Mouse (Mus musculus): Measurements from ENCODE around the gene Tcf7. TPM values are rescaled to one million over a fixed set of nuclear protein-coding genes. Genes with fewer than 3 reads are reported as not detected.

Tcf7 gene
- polyA plus RNA-seq, 1 experiment from 2014 or later = 52.6 TPM

DNA sequence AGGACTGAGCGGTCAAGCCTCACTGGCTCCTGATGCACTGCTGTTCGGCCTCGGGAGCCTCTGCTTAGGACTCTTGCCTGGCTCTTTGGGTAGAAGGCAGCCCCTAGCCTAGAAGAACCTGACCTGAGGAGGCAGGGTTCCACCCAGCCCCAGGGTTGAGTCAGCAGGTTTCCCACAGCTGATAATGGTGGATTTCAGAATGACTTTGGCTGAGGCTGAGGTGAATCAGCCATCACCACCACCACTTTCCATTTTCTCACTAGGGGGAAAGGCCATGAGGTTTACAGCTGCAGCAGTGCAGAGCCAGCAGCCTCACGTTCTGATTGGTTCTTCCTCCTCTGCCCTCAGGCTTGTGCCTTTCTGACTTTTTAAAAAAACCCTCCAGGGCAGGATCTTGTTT, 21.9 kb downstream of the Tcf7 start:
- H3K4me2 ChIP-seq = no peak overlapping the region
- WGBS = 80% methylated on average over 4 of the region's 4 CpGs

DNA sequence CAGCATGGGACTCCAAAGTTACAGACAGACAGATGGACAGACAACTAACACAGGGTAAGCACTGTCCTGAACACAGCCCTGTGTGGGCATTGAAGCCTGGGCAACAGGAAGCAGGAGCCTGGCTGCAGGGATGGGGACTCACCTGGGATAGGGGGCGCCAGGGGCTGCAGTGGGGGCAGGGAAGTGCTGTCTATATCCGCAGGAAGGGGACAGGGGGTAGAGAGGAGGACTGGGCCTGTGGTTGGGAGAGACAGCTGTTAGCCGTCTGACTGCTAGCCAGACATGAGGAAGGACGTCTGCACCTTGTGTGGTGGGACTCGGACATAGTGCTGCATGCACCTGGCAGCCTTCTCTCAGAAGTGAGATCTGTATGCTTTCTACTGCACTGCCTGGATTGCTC, 24.1 kb downstream of the Tcf7 start:
- Histone ChIP-seq H3K4me3 (no peak overlapping the region), H3K36me3 (peaks cover 49% of the 10 kb centered on the region), H3K27ac (no peak overlapping the region), H3K9ac (no peak overlapping the region), H3K4me2 (no peak overlapping the region), H3K9me3 (no peaks in the 10 kb centered on the region), H3K4me1 (no peaks in the 10 kb centered on the region), H3K27me3 (no peaks in the 10 kb centered on the region)
- ATAC-seq (ENCODE audit: borderline replicate concordance, extremely low read depth, low FRiP score, low TSS enrichment) = no peak
- 59% methylated on average over 5 of the region's 5 CpGs for WGBS

More for the DNA sequence above, 21.9 kb downstream of the Tcf7 start:
- Histone ChIP-seq H3K27ac (no peak overlapping the region), H3K4me3 (no peak overlapping the region), H3K9me3 (no peaks in the 10 kb centered on the region), H3K4me1 (peaks cover 12% of the 10 kb centered on the region), H3K9ac (no peak overlapping the region), H3K36me3 (peaks cover 38% of the 10 kb centered on the region), H3K27me3 (no peaks in the 10 kb centered on the region)
- no peak for ATAC-seq (ENCODE audit: borderline replicate concordance, extremely low read depth, low FRiP score, low TSS enrichment)

DNA sequence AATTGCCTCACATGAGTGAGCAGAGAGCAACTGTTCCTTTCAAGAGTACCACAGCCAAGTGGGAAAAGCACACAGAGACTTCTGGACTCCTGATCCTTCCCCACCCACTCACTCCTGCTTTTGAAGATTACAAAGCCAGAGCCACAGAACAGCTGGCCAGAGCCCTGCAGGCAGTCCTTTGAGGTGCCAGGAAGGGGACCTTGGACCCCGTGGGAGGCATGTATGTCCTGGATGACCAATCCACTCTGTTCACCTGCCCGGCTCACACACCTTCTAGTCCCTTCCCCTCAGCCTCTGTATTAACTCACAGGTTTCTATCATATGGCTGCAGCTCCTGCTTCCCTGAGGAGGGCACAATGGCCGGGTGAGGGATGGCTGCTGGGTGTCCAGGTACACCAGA, 25.4 kb downstream of the Tcf7 start:
- H3K4me2 ChIP-seq = no peak overlapping the region
- peaks cover 49% of the 10 kb centered on the region for H3K36me3 ChIP-seq
- H3K4me3 ChIP-seq = no peak overlapping the region
- 73% methylated on average over 3 of the region's 3 CpGs for WGBS
- H3K4me1 ChIP-seq = peaks cover 6% of the 10 kb centered on the region; the same call in 1 of the 2 replicates
- H3K9ac ChIP-seq = no peak overlapping the region
- no peak for ATAC-seq (ENCODE audit: borderline replicate concordance, extremely low read depth, low FRiP score, low TSS enrichment)
- H3K27me3 ChIP-seq = no peaks in the 10 kb centered on the region
- no peak overlapping the region for H3K27ac ChIP-seq
- no peaks in the 10 kb centered on the region for H3K9me3 ChIP-seq

DNA sequence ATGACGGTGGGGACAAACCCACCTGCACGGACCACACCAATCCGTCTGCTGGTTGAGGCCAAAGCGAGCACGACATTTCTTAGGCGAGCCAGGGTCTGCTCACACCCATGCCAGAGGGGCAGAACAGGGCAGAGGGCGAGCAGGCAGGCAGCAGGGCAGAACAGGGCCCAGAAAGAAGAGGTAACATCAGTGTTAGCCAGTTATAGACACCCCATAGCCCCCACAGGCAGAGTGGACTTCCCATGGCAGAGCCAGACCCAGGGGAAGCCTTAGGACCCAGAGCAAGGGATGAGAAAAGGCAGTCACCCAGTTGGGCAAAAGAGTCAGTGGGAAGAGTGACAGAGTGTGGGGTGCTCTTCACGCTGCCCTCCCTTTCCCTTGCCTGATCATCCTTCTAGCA, 27.7 kb downstream of the Tcf7 start:
- peaks cover 44% of the 10 kb centered on the region for H3K36me3 ChIP-seq
- H3K4me1 ChIP-seq = peaks cover 6% of the 10 kb centered on the region; the same call in 1 of the 2 replicates
- no peak overlapping the region for H3K9ac ChIP-seq
- ATAC-seq (ENCODE audit: borderline replicate concordance, extremely low read depth, low FRiP score, low TSS enrichment) = no peak
- no peak overlapping the region for H3K4me3 ChIP-seq
- H3K4me2 ChIP-seq = no peak overlapping the region
- no peak overlapping the region for H3K27ac ChIP-seq
- 90% methylated on average over 8 of the region's 8 CpGs for WGBS
- H3K27me3 ChIP-seq = no peaks in the 10 kb centered on the region
- H3K9me3 ChIP-seq = no peaks in the 10 kb centered on the region

DNA sequence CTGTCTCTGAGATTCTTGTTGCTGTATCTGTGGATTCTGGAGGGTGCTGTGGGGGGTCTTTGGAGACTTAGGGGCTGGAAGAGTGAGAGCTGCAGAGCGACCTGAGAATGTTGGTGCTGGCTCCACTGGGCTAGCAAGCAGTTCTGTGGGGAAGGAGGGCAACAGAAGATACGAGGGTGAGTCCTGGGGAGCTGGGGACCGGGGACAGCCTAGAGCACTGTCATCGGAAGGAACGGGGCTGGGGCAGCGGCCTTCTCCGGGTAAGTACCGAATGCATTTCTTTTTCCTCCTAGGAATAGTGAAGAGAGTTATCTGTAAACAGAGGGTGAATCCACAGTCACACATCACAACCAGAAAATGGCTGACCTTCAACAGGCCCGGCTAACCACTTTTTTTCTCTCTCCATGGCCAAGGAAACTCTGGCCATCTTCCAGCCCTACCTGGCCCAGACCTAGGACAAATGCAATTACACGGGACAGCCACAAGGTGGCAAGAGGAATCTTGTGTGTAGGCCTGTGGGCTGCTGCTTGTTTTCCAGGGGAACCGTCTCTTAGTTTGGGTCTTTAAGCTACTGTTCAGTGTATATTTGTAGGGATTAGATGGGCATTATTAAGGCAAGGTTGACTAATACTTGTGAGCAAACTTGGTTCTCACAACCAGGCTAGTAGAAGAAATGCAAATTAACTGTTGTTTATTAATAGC, 29.0 kb downstream of the Tcf7 start:
- peaks cover 45% of the 10 kb centered on the region for H3K36me3 ChIP-seq
- no peak overlapping the region for H3K4me3 ChIP-seq
- no peaks in the 10 kb centered on the region for H3K27me3 ChIP-seq
- no peak overlapping the region for H3K4me2 ChIP-seq
- H3K9me3 ChIP-seq = no peaks in the 10 kb centered on the region
- H3K4me1 ChIP-seq = peaks cover 6% of the 10 kb centered on the region; the same call in 1 of the 2 replicates
- H3K9ac ChIP-seq = no peak overlapping the region
- 63% methylated on average over 11 of the region's 11 CpGs for WGBS
- peak; percentile 67; the same call in 1 of the 2 replicates for ATAC-seq (ENCODE audit: borderline replicate concordance, extremely low read depth, low FRiP score, low TSS enrichment)
- peak overlapping the region; percentile 39; the same call in 1 of the 2 replicates for H3K27ac ChIP-seq

DNA sequence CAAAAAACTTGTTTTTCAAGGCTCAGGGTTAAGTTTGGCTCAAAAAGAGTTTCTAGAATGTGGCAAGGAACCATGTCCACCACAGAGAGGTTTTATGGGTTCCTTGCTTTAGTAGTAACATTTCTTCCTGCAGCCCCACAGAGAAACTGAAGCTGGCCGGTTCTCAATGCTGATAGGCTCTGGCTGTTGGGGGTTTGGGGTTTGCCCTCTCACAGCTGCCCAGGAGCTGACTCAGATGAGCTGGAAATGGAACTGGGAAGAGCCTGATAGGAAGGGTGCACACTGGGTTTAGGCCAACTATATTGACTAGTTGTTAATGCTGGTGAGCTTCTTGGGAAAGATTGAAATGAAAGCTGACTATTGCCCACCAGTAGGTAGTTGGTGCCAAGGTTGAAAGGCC, 30.1 kb downstream of the Tcf7 start:
- H3K9me3 ChIP-seq = no peaks in the 10 kb centered on the region
- ATAC-seq (ENCODE audit: borderline replicate concordance, extremely low read depth, low FRiP score, low TSS enrichment) = no peak
- H3K36me3 ChIP-seq = peaks cover 43% of the 10 kb centered on the region
- peaks cover 6% of the 10 kb centered on the region; the same call in 1 of the 2 replicates for H3K4me1 ChIP-seq
- H3K4me2 ChIP-seq = no peak overlapping the region
- H3K27me3 ChIP-seq = no peaks in the 10 kb centered on the region
- H3K27ac ChIP-seq = 0 out of 2 replicates have a peak overlapping the region, but pooled peaks have one; percentile 11
- H3K4me3 ChIP-seq = no peak overlapping the region
- H3K9ac ChIP-seq = no peak overlapping the region
- WGBS = 39% methylated on average over 1 of the region's 1 CpGs

DNA sequence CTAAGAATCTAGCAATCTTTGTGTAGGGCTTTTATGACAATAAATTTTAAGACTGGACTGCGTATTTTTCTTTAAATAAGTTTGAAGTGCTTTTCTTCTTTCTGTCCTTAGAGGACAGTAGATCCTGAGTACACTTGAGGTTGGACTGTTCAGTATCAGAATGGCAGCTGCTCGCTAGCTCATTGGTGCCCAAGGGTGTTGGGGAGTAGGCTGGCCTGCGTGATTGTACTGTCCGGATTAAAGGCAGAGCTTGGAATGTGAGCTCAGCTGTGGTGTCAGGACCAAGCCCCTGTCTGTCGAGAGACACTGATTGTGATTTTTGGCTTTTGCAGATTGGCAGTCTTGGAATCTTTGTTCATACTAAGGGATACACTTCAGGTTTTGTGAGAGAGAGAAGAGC, 31.0 kb downstream of the Tcf7 start:
- WGBS = 70% methylated on average over 5 of the region's 5 CpGs
- Histone ChIP-seq H3K9ac (no peak overlapping the region), H3K4me3 (no peak overlapping the region), H3K4me1 (peaks cover 6% of the 10 kb centered on the region; the same call in 1 of the 2 replicates), H3K27me3 (no peaks in the 10 kb centered on the region), H3K4me2 (no peak overlapping the region), H3K36me3 (peaks cover 46% of the 10 kb centered on the region), H3K27ac (no peak overlapping the region), H3K9me3 (no peaks in the 10 kb centered on the region)
- ATAC-seq (ENCODE audit: borderline replicate concordance, extremely low read depth, low FRiP score, low TSS enrichment) = no peak

DNA sequence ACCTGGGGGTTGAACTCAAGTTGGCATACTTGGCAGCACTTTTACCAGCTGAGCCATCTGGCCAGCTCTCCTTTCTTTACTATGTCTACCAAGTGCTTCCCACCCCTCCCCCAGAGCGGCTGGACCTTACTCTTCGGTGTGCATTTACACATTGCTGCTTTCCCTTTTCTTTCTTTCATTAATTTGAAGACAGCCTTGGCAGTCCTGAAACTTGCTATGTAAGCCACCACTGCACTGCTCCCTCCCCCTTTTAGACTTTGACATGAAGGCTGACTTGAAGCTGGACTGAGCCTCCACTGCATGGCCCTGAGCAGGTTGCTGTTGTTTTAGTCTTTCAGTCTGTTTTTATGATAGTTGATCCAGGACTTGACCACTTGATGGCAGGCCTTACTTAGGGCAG, 33.4 kb downstream of the Tcf7 start:
- Histone ChIP-seq H3K27me3 (no peaks in the 10 kb centered on the region), H3K27ac (no peak overlapping the region), H3K4me3 (no peak overlapping the region), H3K4me1 (peaks cover 6% of the 10 kb centered on the region; the same call in 1 of the 2 replicates), H3K9ac (no peak overlapping the region), H3K9me3 (no peaks in the 10 kb centered on the region), H3K4me2 (no peak overlapping the region), H3K36me3 (peaks cover 45% of the 10 kb centered on the region)
- no peak for ATAC-seq (ENCODE audit: borderline replicate concordance, extremely low read depth, low FRiP score, low TSS enrichment)
- 94% methylated on average over 2 of the region's 2 CpGs for WGBS

DNA sequence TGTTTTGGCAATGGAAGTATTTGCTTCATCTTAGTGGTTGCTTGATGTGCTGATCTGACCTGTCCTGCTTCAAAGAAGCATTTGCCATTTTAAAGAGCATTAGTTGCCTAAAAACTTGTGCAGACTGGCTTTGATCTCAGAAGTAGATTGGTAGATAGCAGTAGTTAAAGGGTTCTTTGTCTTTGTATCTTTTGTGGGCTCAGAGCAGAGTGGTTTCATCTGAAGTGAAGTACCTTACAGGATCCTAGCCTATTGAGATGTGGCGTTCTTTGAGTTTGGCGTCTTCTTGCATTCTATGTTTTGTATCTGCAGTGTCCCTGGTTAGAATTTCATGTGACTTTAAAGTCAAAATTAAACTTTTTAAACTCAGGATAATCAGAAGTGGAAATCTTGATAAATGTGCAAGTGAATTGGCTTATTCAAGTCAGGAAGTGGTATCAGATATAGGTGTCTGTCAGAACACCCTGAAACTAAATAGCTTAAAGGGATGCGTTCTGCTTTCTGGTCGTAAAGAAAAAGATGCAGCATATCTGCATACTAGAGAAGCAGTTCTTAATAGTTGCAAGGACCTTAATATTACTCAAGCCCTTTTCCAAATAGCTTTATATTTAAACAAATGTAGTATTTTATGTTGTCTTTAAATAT, 41.8 kb downstream of the Tcf7 start:
- H3K4me2 ChIP-seq = no peak overlapping the region
- peaks cover 51% of the 10 kb centered on the region for H3K36me3 ChIP-seq
- no peak for ATAC-seq (ENCODE audit: borderline replicate concordance, extremely low read depth, low FRiP score, low TSS enrichment)
- WGBS = 72% methylated on average over 4 of the region's 4 CpGs
- H3K27me3 ChIP-seq = no peaks in the 10 kb centered on the region
- no peaks in the 10 kb centered on the region for H3K4me1 ChIP-seq
- H3K27ac ChIP-seq = no peak overlapping the region
- no peak overlapping the region for H3K9ac ChIP-seq
- no peak overlapping the region for H3K4me3 ChIP-seq
- no peaks in the 10 kb centered on the region for H3K9me3 ChIP-seq

DNA sequence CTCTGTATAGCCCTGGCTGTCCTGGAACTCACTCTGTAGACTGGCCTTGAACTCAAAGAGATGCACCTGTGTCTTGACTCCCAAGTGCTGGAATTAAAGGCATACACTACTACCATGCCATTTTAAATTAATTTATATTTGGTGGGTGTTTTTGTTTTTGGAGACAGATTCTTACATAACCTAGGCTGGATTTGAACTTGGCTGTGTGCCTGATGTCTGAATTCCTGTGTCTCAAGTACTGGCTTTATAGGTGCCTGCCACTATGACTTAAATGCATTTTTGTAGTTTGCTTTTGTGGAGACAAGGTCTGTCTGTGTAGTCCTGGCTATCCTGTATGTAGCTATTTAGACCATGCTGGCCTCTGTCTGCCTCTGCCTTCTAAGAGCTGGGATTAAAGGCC, 48.3 kb downstream of the Tcf7 start:
- no peak overlapping the region for H3K9ac ChIP-seq
- no peaks in the 10 kb centered on the region for H3K27me3 ChIP-seq
- no peak for ATAC-seq (ENCODE audit: borderline replicate concordance, extremely low read depth, low FRiP score, low TSS enrichment)
- no peaks in the 10 kb centered on the region for H3K9me3 ChIP-seq
- H3K27ac ChIP-seq = no peak overlapping the region
- peaks cover 24% of the 10 kb centered on the region for H3K4me1 ChIP-seq
- H3K4me2 ChIP-seq = no peak overlapping the region
- no peak overlapping the region for H3K4me3 ChIP-seq
- peaks cover 30% of the 10 kb centered on the region for H3K36me3 ChIP-seq

DNA sequence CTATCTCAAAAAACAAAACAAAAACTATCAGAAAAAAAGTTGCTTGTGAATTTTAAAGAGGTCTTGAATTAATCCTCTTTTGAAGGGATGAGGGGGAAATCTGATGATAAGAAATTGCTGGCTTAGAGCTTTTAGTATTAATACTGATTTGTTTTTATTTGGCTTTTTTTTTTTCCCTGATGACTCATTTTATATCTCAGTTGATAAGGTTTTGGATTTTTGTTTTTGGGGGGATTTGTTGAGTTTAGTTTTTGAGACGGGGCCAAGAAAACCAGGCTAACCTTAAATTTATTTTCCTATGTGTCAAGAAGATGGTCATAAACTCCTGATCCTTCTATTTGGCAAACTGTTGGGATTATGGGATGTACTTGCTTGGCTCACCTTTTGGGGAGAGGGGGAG, 48.9 kb downstream of the Tcf7 start:
- Histone ChIP-seq H3K4me2 (peak overlapping the region; percentile 58), H3K9ac (0 out of 2 replicates have a peak overlapping the region, but pooled peaks have one; percentile 99), H3K27ac (no peak overlapping the region), H3K27me3 (no peaks in the 10 kb centered on the region), H3K9me3 (no peaks in the 10 kb centered on the region), H3K36me3 (peaks cover 30% of the 10 kb centered on the region), H3K4me3 (0 out of 2 replicates have a peak overlapping the region, but pooled peaks have one; percentile 91), H3K4me1 (peaks cover 24% of the 10 kb centered on the region)
- no peak for ATAC-seq (ENCODE audit: borderline replicate concordance, extremely low read depth, low FRiP score, low TSS enrichment)
- 77% methylated on average over 1 of the region's 1 CpGs for WGBS

DNA sequence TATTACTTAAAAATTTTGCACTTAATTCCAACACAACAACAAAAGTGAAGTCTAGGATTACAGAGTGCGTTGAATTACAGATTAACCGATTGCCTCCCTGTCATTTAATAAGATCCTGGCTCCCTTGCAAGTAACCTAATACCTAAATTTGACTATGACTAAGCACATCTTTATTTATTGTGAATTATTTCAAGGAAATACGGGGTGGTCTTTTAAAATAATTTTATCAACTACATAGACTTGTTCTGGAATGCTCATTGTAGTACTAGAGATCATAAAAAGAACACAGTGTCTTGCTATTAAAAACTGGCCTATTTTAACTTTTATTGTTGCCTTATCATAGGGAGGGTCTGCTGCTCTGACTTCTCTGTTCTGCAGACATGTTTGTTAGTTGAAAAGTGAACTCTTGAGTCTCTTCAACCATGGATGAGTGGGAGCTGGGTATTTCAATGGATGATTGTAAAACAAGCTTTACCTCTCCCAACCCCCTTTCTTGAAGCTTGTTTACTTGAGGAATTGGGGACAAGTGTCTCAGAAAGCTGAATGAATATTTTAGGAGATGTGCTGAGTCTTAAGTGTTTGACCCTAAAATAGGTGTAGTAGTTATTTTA, 49.7 kb downstream of the Tcf7 start:
- H3K4me1 ChIP-seq = peaks cover 24% of the 10 kb centered on the region
- peak overlapping the region; percentile 58 for H3K4me2 ChIP-seq
- H3K36me3 ChIP-seq = peaks cover 23% of the 10 kb centered on the region
- H3K27me3 ChIP-seq = no peaks in the 10 kb centered on the region
- H3K4me3 ChIP-seq = peak overlapping the region; percentile 91
- 14% methylated on average over 3 of the region's 3 CpGs for WGBS
- ATAC-seq (ENCODE audit: borderline replicate concordance, extremely low read depth, low FRiP score, low TSS enrichment) = no peak
- no peaks in the 10 kb centered on the region for H3K9me3 ChIP-seq
- H3K27ac ChIP-seq = no peak overlapping the region
- H3K9ac ChIP-seq = peak overlapping the region; percentile 99

All from lung, embryonic 15.5 days (tissue).